8 mouse cellular contexts compared by ENCODE assay signal in the genomic region with DNA sequence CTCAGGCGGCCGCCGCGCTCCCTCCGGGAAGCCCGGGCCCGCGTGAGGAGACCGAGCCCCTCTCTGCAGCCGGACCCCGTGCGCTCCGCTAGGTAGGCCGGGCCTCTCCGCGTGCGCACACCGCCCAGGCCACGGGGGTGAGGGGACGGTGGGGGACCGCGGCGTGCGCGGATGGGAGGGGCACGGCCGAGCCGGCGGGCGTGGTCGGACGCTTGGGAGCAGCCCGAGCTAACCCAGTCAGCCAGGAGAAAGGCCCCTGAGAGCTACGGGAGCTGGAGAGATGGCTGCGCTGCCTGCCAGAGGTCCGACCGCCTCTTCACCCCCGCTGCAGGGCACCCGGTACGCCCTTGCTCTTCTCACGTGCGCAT. TPM values are rescaled to one million over a fixed set of nuclear protein-coding genes. Genes with fewer than 3 reads are reported as not detected.
DNase-seq lines count a peak whose midpoint lies in the region; ATAC-seq and TF ChIP-seq lines count a peak whose summit lies in the region.

No protein-coding gene starts in this region.

- H3K4me2 ChIP-seq in heart, embryonic 15.5 days, result peak overlapping the region; percentile 85
- H3K4me2 ChIP-seq in limb, embryonic 13.5 days (replicated peaks), result peak overlapping the region; percentile 93
- peak overlapping the region; percentile 90 for H3K4me2 ChIP-seq in midbrain, embryonic 14.5 days (ENCODE audit: low read length)

- under 1% methylated on average over 42 of the region's 42 CpGs for whole genome bisulfite sequencing in cerebellum, adult 2 months
- WGBS in heart, embryonic 15.5 days, result under 1% methylated on average over 42 of the region's 42 CpGs
- under 1% methylated on average over 42 of the region's 42 CpGs for WGBS in limb, embryonic 13.5 days
- under 1% methylated on average over 37 of the region's 42 CpGs for WGBS in midbrain, embryonic 14.5 days

- H3K27ac ChIP-seq in cerebellum, adult 2 months (ENCODE audit: insufficient read depth, low read length), result no peak overlapping the region
- H3K27ac ChIP-seq in heart, embryonic 15.5 days, result peak overlapping the region; percentile 88
- H3K27ac ChIP-seq in limb, embryonic 13.5 days, result peak overlapping the region; percentile 88
- peak overlapping the region; percentile 80 for H3K27ac ChIP-seq in midbrain, embryonic 14.5 days (replicated peaks; ENCODE audit: low read depth, low read length)

- H3K36me3 ChIP-seq in heart, embryonic 15.5 days, result peaks cover 28% of the 10 kb centered on the region
- peaks cover 38% of the 10 kb centered on the region for H3K36me3 ChIP-seq in limb, embryonic 13.5 days
- H3K36me3 ChIP-seq in midbrain, embryonic 14.5 days (ENCODE audit: control insufficient read depth, insufficient read depth, low read length), result peaks cover 27% of the 10 kb centered on the region

- no peak for DNase-seq in cerebellum, adult 2 months
- DNase-seq in cerebellum, postnatal 10 days, result no peak
- peak; percentile 57 for DNase-seq in urinary bladder, postnatal 25 days (ENCODE audit: low spot score)
- DNase-seq in urinary bladder, adult 2 months (ENCODE audit: low spot score), result no peak
- no peak for DNase-seq in midbrain, embryonic 14.5 days
- DNase-seq in right cerebral cortex, postnatal 4 days, result no peak

- peaks cover 9% of the 10 kb centered on the region for H3K4me1 ChIP-seq in cerebellum, adult 2 months (ENCODE audit: control insufficient read depth, insufficient read depth, low read length)
- peaks cover 15% of the 10 kb centered on the region for H3K4me1 ChIP-seq in heart, embryonic 15.5 days (replicated peaks)
- H3K4me1 ChIP-seq in limb, embryonic 13.5 days, result peaks cover 22% of the 10 kb centered on the region
- peaks cover 11% of the 10 kb centered on the region; the same call in 1 of the 2 replicates for H3K4me1 ChIP-seq in midbrain, embryonic 14.5 days (ENCODE audit: control insufficient read depth, insufficient read depth, low read length)

- peak; percentile 92 for ATAC-seq in heart, embryonic 15.5 days (replicated peaks; ENCODE audit: insufficient number of reproducible peaks, insufficient read depth, low FRiP score, low read depth)
- ATAC-seq in limb, embryonic 13.5 days (ENCODE audit: low FRiP score, low read depth), result peak; percentile 86
- ATAC-seq in midbrain, embryonic 14.5 days (ENCODE audit: low FRiP score, low TSS enrichment), result peak; percentile 84

- H3K4me3 ChIP-seq in cerebellum, adult 2 months (replicated peaks; ENCODE audit: insufficient read depth, low read depth, low read length), result peak overlapping the region; percentile 89
- peak overlapping the region; percentile 90 for H3K4me3 ChIP-seq in heart, embryonic 15.5 days
- peak overlapping the region; percentile 95 for H3K4me3 ChIP-seq in limb, embryonic 13.5 days
- peak overlapping the region; percentile 97 for H3K4me3 ChIP-seq in midbrain, embryonic 14.5 days (replicated peaks; ENCODE audit: low read depth, low read length)

- no peaks in the 10 kb centered on the region for H3K9me3 ChIP-seq in heart, embryonic 15.5 days (replicated peaks)
- no peaks in the 10 kb centered on the region for H3K9me3 ChIP-seq in limb, embryonic 13.5 days
- H3K9me3 ChIP-seq in midbrain, embryonic 14.5 days (ENCODE audit: control insufficient read depth, low read length), result no peaks in the 10 kb centered on the region

- H3K9ac ChIP-seq in heart, embryonic 15.5 days, result peak overlapping the region; percentile 90
- H3K9ac ChIP-seq in limb, embryonic 13.5 days, result peak overlapping the region; percentile 95
- peak overlapping the region; percentile 88 for H3K9ac ChIP-seq in midbrain, embryonic 14.5 days (replicated peaks; ENCODE audit: low read length)

- TF ChIP-seq POLR2A in cerebellum, adult 2 months (IDR thresholded peaks at IDR 0.05; ENCODE audit: borderline replicate concordance, insufficient read depth, low read length), result no peak

- no peak for TF ChIP-seq CTCF in cerebellum, adult 2 months (IDR thresholded peaks at IDR 0.05; ENCODE audit: borderline replicate concordance, insufficient read depth, low read depth, low read length)

- H3K27me3 ChIP-seq in cerebellum, adult 2 months (ENCODE audit: control insufficient read depth, insufficient read depth, low read length), result no peaks in the 10 kb centered on the region
- no peaks in the 10 kb centered on the region for H3K27me3 ChIP-seq in heart, embryonic 15.5 days
- peaks cover 7% of the 10 kb centered on the region; the same call in 1 of the 2 replicates for H3K27me3 ChIP-seq in limb, embryonic 13.5 days
- H3K27me3 ChIP-seq in midbrain, embryonic 14.5 days (ENCODE audit: control insufficient read depth, insufficient read depth, low read length), result no peaks in the 10 kb centered on the region

RNA-seq across cellular contexts. Expression of a gene that starts 0.4 kb away (rescaled TPM):
- 69.1 and 74.7 TPM in 2 replicates for polyA plus RNA-seq in cerebellum, adult 2 months (2012; rRNA removed)
- polyA plus RNA-seq in urinary bladder, adult 2 months (2012; rRNA removed), result 51.7 and 64.4 TPM in 2 replicates
- polyA plus RNA-seq in heart, embryonic 15.5 days (2015; fragmentation: Nextera tagmentation; extraction: Ambion mirVana), result 84.8 and 96.2 TPM in 2 replicates
- polyA plus RNA-seq in limb, embryonic 13.5 days (2015; fragmentation: Nextera tagmentation; extraction: Ambion mirVana), result 148 and 155 TPM in 2 replicates
- polyA plus RNA-seq in midbrain, embryonic 14.5 days (2014; fragmentation: Nextera tagmentation; extraction: Ambion mirVana), result 115 and 127 TPM in 2 replicates

RNA-seq across cellular contexts. Expression of a gene that starts 20.0 kb away (rescaled TPM):
- 9.0 and 10.1 TPM in 2 replicates for polyA plus RNA-seq in cerebellum, adult 2 months (2012; rRNA removed)
- 72.9 and 109 TPM in 2 replicates for polyA plus RNA-seq in urinary bladder, adult 2 months (2012; rRNA removed)
- 108 and 120 TPM in 2 replicates for polyA plus RNA-seq in heart, embryonic 15.5 days (2015; fragmentation: Nextera tagmentation; extraction: Ambion mirVana)
- polyA plus RNA-seq in limb, embryonic 13.5 days (2015; fragmentation: Nextera tagmentation; extraction: Ambion mirVana), result 28.3 and 29.0 TPM in 2 replicates
- polyA plus RNA-seq in midbrain, embryonic 14.5 days (2014; fragmentation: Nextera tagmentation; extraction: Ambion mirVana), result 17.1 and 18.8 TPM in 2 replicates

RNA-seq across cellular contexts. Expression of a gene that starts 22.8 kb away (rescaled TPM):
- 0.21 and 0.27 TPM in 2 replicates for polyA plus RNA-seq in cerebellum, adult 2 months (2012; rRNA removed)
- 0.31 and 0.61 TPM in 2 replicates for polyA plus RNA-seq in urinary bladder, adult 2 months (2012; rRNA removed)
- 0.74 TPM in 1 of 2 replicates, not detected in the other for polyA plus RNA-seq in heart, embryonic 15.5 days (2015; fragmentation: Nextera tagmentation; extraction: Ambion mirVana)
- 1.4 and 1.5 TPM in 2 replicates for polyA plus RNA-seq in limb, embryonic 13.5 days (2015; fragmentation: Nextera tagmentation; extraction: Ambion mirVana)
- 0.68 TPM in 1 of 2 replicates, not detected in the other for polyA plus RNA-seq in midbrain, embryonic 14.5 days (2014; fragmentation: Nextera tagmentation; extraction: Ambion mirVana)
